Mouse (Mus musculus) lung, adult 2 months (tissue): ENCODE measurements around the gene Gxylt2. TPM values are rescaled to one million over a fixed set of nuclear protein-coding genes. Genes with fewer than 3 reads are reported as not detected.

Experiments
- DNase-seq: peaks from one replicate; pipeline ENCODE4 v3.0.0; 2022
- H3K4me1 ChIP-seq: fragments of 200-500 bp; 2 replicates; pipeline ENCODE4 v1.6.1; 2011; ENCODE audit warnings: low read length; ENCODE audit not compliant: control insufficient read depth, insufficient read depth
- H3K4me3 ChIP-seq: fragments of 200-500 bp; replicated peaks from 2 replicates; pipeline ENCODE3; 2011; ENCODE audit warnings: low read depth, mild to moderate bottlenecking, control low read depth, low read length; ENCODE audit errors: extremely low read depth
- CTCF ChIP-seq: fragments of 200-500 bp; IDR thresholded peaks from 2 replicates; pipeline ENCODE4 v1.5.1; 2011; ENCODE audit warnings: mild to moderate bottlenecking, low read length, control low read depth; ENCODE audit not compliant: insufficient read depth
- POLR2A ChIP-seq: fragments of 200-500 bp; IDR thresholded peaks from 2 replicates; pipeline ENCODE4 v1.6.1; 2011; ENCODE audit warnings: low read depth, mild to moderate bottlenecking, control low read depth, low read length, borderline replicate concordance; ENCODE audit errors: extremely low read depth
- WGBS: fragments of 180-500 bp; shearing (Covaris S2); methylation state at CpG from one replicate; pipeline ENCODE4 v1.1.7; 2018; 5-methylcytosine and 5-hydroxymethylcytosine counted together
- polyA plus RNA-seq: library from polyadenylated mRNA; depleted of rRNA; stranded (reverse); fragments of >200 nt; gene quantifications from 2 replicates; pipeline ENCODE4 v1.2.3, GENCODE M21; 2012

Gxylt2 gene
- polyA plus RNA-seq, 1 experiment: 1.7 TPM

- 87% methylated on average over 1 of the region's 1 CpGs for WGBS
- no peak overlapping the region for H3K4me3 ChIP-seq
- H3K4me1 ChIP-seq: no peaks in the 10 kb centered on the region
- DNase-seq: no peak
- no peak for TF ChIP-seq POLR2A
- no peak for TF ChIP-seq CTCF
Measured at GRCm38 (mm10) chr6:100789161-100789560, 84.6 kb downstream of the Gxylt2 start.

DNA sequence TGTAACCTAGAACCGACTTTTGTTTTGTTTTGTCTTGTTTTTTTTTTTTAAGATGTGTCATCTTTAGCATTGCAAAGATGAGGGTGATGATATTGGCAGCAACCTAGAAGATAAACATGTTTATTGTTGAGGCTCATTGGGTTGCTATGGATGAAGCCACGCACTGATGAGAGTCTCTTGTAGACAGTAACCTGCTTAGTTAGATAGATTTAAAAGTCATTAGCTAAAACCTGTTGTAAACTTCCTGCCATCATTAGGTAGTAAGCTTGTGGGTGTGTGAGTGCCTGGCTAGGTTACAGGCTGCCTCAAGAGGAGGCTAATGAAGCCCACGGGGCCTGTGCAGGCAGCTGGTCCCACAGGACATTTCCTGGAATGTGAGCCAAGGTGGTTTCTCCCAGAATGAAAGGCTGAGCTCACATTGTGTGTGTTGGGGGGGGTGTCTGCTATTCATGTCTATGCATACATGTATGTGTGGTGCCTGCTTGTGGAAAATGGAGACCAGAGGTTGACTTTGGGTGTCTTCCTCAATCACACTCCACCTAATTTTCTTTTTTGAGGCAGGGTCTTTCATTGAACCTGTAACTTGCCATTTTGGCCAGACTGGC lies 87.6 kb downstream of the Gxylt2 start:
- Histone ChIP-seq H3K4me1 (no peaks in the 10 kb centered on the region), H3K4me3 (no peak overlapping the region)
- DNase-seq: no peak
- WGBS: 55% methylated on average over 3 of the region's 3 CpGs
- TF ChIP-seq POLR2A: no peak
- TF ChIP-seq CTCF: no peak

GRCm38 (mm10) chr6:100792973-100793769 lies 88.6 kb downstream of the Gxylt2 start:
- whole genome bisulfite sequencing: 64% methylated on average over 14 of the region's 14 CpGs

GRCm38 (mm10) chr6:100795797-100796196 lies 91.3 kb downstream of the Gxylt2 start:
- WGBS: 39% methylated on average over 6 of the region's 6 CpGs
- H3K4me3 ChIP-seq: no peak overlapping the region
- H3K4me1 ChIP-seq: no peaks in the 10 kb centered on the region
- DNase-seq: no peak
- no peak for TF ChIP-seq POLR2A

More at GRCm38 (mm10) chr6:100792973-100793769, 88.6 kb downstream of the Gxylt2 start:
- no peak for TF ChIP-seq CTCF
- no peak for TF ChIP-seq POLR2A
- DNase-seq: no peak
- no peaks in the 10 kb centered on the region for H3K4me1 ChIP-seq
- no peak overlapping the region for H3K4me3 ChIP-seq

DNA sequence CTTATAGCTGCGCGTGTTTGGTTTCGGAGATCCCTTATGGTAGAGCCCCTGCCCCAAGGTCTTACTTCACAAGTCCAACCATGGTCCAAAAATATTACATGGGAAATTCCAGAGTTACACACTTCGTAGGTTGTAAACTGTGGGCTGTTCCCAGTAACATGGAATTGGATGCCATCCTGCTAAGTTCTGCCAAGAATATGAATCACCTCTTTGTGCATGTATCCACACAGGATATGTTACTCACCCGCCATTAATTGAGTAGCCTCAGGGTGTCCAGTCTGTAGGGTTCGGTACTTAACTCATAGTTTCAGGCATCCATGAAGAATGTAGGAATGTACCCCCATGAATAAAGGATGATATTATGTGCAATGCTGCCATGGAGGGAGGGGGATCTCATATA lies 94.8 kb downstream of the Gxylt2 start:
- TF ChIP-seq POLR2A: no peak
- no peak for TF ChIP-seq CTCF
- no peak overlapping the region for H3K4me3 ChIP-seq
- no peak for DNase-seq
- WGBS: 80% methylated on average over 6 of the region's 6 CpGs
- H3K4me1 ChIP-seq: no peaks in the 10 kb centered on the region

DNA sequence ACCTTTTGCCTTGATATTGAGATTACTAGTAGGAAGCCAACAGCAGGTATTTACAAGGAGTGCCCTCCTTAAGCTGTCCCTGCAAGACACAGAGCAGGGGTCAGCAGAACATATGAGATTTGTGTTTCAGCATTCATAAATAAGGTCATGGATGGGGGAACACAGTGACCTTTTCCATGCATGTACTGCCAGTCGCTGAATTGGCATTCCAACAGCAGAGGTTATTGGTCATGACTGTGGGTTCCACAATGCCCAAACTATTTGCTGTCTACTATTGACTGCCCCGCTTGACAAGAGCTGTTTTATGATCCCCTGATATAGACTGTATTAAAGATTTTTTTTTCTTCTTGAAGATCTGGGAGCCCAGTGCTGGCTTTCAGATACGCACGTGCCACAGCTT lies 95.2 kb downstream of the Gxylt2 start:
- DNase-seq: no peak
- WGBS: 90% methylated on average over 4 of the region's 4 CpGs
- Histone ChIP-seq H3K4me1 (no peaks in the 10 kb centered on the region), H3K4me3 (no peak overlapping the region)
- TF ChIP-seq CTCF: no peak
- TF ChIP-seq POLR2A: no peak

- peak; percentile 34 for DNase-seq
Measured at GRCm38 (mm10) chr6:100800497-100800955, 96.0 kb downstream of the Gxylt2 start.

GRCm38 (mm10) chr6:100802381-100803083 lies 98.0 kb downstream of the Gxylt2 start:
- DNase-seq: no peak
- Histone ChIP-seq H3K4me3 (no peak overlapping the region), H3K4me1 (no peaks in the 10 kb centered on the region)
- TF ChIP-seq POLR2A: no peak
- no peak for TF ChIP-seq CTCF
- WGBS: 54% methylated on average over 13 of the region's 13 CpGs

More at GRCm38 (mm10) chr6:100800497-100800955, 96.0 kb downstream of the Gxylt2 start:
- no peak for TF ChIP-seq CTCF
- TF ChIP-seq POLR2A: no peak
- WGBS: 30% methylated on average over 10 of the region's 10 CpGs
- Histone ChIP-seq H3K4me3 (no peak overlapping the region), H3K4me1 (no peaks in the 10 kb centered on the region)

GRCm38 (mm10) chr6:100803250-100803649 lies 98.7 kb downstream of the Gxylt2 start:
- DNase-seq: no peak
- no peak for TF ChIP-seq CTCF
- no peak for TF ChIP-seq POLR2A
- 68% methylated on average over 3 of the region's 3 CpGs for WGBS
- Histone ChIP-seq H3K4me3 (no peak overlapping the region), H3K4me1 (no peaks in the 10 kb centered on the region)

DNA sequence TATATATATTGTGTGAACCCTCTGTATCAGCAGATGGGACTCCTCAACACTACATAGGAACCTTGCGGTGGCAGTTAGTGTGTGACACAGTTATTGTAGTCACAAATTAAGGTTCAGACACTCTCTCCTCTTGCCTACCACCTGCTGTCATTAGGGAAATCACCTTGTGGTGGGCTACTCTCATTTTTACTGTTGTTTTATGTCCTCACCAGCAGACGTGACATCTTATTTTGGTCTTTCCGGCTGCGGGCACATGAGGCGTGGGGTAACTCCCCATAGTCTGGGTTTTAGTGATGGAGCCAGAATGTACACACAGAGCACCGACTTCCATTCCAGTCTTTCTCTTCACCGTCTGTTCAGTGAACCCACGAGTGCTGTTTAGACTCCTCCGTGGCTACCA lies 102.7 kb downstream of the Gxylt2 start:
- 91% methylated on average over 9 of the region's 9 CpGs for WGBS
- Histone ChIP-seq H3K4me1 (no peaks in the 10 kb centered on the region), H3K4me3 (no peak overlapping the region)
- no peak for DNase-seq
- TF ChIP-seq CTCF (no peak), POLR2A (no peak)

DNA sequence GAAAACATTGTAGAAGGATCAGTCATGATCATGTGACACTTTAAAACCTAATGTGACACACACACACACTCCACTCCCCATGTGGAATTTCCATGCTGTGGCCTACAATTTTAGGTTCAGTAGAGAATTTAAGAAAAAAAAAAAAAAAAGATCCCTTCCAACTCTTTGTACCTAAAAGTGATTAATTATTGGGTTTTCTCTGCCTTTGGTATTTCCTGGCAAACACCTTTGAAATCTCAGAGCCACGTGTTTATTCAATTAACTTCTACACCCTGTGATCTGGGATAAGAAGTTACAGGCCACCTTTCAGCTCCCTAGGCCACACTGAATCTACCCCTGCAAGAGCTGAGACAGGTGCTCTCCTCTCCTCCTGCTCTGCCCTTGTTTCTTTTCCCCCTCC lies 103.2 kb downstream of the Gxylt2 start:
- TF ChIP-seq CTCF (no peak), POLR2A (no peak)
- no peak for DNase-seq
- WGBS: 45% methylated on average over 1 of the region's 1 CpGs
- Histone ChIP-seq H3K4me1 (no peaks in the 10 kb centered on the region), H3K4me3 (no peak overlapping the region)
